Mouse (Mus musculus): ENCODE measurements at regions not wholly inside any gene's neighbourhood (a gene's known extent, or its start where the extent isn't known, plus 50 kb on each side); places are given as distances from the start of the nearest gene placed in this dataset.

GRCm38 (mm10) chr9:80681709-80682108, 216.4 kb upstream of the Impg1 start:
- H3K36me3 ChIP-seq (ENCODE audit: control insufficient read depth, insufficient read depth, low read length), result no peaks in the 10 kb centered on the region
- no peak overlapping the region for H3K4me3 ChIP-seq (ENCODE audit: low read depth, low read length)
- H3K27me3 ChIP-seq (ENCODE audit: control insufficient read depth, insufficient read depth, low read length), result no peaks in the 10 kb centered on the region
- WGBS, result 96% methylated on average over 2 of the region's 2 CpGs
- H3K4me1 ChIP-seq (ENCODE audit: control insufficient read depth, insufficient read depth, low read length), result no peaks in the 10 kb centered on the region
- no peak overlapping the region for H3K9ac ChIP-seq (ENCODE audit: low read length)
- H3K4me2 ChIP-seq (ENCODE audit: low read depth, severe bottlenecking), result no peak overlapping the region
- no peak for DNase-seq (ENCODE audit: low spot score)
- no peak for ATAC-seq (ENCODE audit: insufficient number of reproducible peaks, low FRiP score, low TSS enrichment, low read depth)
- H3K27ac ChIP-seq (replicated peaks; ENCODE audit: low read depth, low read length), result no peak overlapping the region
- H3K9me3 ChIP-seq (ENCODE audit: control insufficient read depth, low read length), result no peaks in the 10 kb centered on the region

DNA sequence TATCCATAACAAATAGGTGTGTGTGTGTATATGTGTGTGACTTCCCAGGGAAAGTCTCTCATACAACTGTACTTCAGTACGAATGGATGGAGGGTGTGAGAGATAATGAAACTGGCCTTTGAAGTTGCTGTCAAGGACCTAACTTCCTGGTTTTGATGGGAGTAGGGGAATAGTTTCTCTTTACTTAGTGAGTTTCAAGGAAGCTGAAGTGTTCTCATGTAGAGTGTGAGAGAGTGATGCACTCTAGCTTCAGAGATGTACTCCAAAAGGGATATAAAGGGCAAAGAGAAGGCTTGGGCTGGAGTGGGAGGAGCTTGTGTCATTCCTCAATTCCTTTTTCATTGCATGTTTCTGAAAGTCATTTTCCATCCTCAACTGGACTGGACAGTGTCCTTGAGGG, 206.2 kb upstream of the Impg1 start:
- Histone ChIP-seq H3K9ac (ENCODE audit: low read length) (no peak overlapping the region), H3K27me3 (ENCODE audit: control insufficient read depth, insufficient read depth, low read length) (no peaks in the 10 kb centered on the region), H3K4me2 (ENCODE audit: low read depth, severe bottlenecking) (no peak overlapping the region), H3K4me3 (ENCODE audit: low read depth, low read length) (no peak overlapping the region), H3K4me1 (ENCODE audit: control insufficient read depth, insufficient read depth, low read length) (no peaks in the 10 kb centered on the region), H3K27ac (replicated peaks; ENCODE audit: low read depth, low read length) (no peak overlapping the region), H3K36me3 (ENCODE audit: control insufficient read depth, insufficient read depth, low read length) (no peaks in the 10 kb centered on the region), H3K9me3 (ENCODE audit: control insufficient read depth, low read length) (no peaks in the 10 kb centered on the region)
- no peak for DNase-seq (ENCODE audit: low spot score)
- ATAC-seq (ENCODE audit: insufficient number of reproducible peaks, low FRiP score, low TSS enrichment, low read depth), result no peak
- WGBS, result 86% methylated on average over 1 of the region's 1 CpGs

DNA sequence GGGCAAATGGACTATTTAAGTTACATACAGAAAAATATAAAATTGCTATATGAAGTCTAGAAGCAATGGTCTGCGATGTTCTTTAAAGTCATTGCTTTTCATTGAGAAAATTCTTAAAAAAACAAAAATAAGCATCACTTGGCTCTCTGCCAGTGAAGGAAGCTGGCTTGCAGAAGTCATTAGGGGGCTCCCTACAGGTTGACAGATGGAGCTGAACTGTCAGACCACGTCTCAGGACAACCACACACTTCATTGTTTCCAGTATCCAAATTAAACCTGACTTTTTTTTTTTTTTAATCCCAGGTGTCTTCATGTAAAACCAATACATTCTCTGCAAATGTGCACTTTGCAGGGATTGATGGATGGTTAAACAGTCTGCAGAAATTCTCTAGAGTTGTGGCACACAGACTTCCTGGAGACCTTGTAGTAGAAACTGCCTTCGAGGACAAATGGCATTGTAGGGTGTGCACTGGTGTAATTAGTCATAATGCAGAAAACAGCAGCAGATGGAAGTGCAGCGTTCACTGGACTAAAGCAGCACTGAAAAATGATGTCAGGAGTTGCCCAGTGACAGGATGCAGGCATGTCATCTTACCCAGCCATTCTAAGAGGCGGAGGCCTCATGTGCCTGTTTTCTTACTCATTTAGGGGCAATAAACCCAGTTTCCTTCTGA, 203.4 kb upstream of the Impg1 start:
- H3K36me3 ChIP-seq (ENCODE audit: control insufficient read depth, insufficient read depth, low read length), result no peaks in the 10 kb centered on the region
- H3K27ac ChIP-seq (replicated peaks; ENCODE audit: low read depth, low read length), result no peak overlapping the region
- no peak overlapping the region for H3K4me2 ChIP-seq (ENCODE audit: low read depth, severe bottlenecking)
- no peaks in the 10 kb centered on the region for H3K27me3 ChIP-seq (ENCODE audit: control insufficient read depth, insufficient read depth, low read length)
- ATAC-seq (ENCODE audit: insufficient number of reproducible peaks, low FRiP score, low TSS enrichment, low read depth), result no peak
- 65% methylated on average over 5 of the region's 5 CpGs for WGBS
- no peaks in the 10 kb centered on the region for H3K4me1 ChIP-seq (ENCODE audit: control insufficient read depth, insufficient read depth, low read length)
- no peak for DNase-seq (ENCODE audit: low spot score)
- H3K4me3 ChIP-seq (ENCODE audit: low read depth, low read length), result no peak overlapping the region
- no peaks in the 10 kb centered on the region for H3K9me3 ChIP-seq (ENCODE audit: control insufficient read depth, low read length)
- no peak overlapping the region for H3K9ac ChIP-seq (ENCODE audit: low read length)

DNA sequence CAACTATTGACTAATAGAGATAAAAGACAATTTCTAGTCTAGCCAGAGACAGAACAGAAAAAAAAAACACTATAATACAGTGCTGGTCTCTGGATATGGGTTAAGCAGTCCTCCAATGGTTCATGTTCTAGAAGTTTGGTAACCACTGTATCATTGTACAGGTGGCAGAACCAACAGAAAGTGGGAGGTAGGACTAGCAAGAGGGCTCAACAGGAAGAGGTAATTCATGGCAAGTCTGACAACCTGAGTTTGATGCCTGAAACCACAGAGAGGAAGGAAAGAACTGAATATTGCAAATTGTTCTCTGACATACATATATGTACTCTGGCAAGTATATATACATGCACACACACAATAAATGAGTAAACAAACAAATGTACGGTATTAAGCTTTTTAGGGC, 193.5 kb upstream of the Impg1 start:
- no peaks in the 10 kb centered on the region for H3K27me3 ChIP-seq (ENCODE audit: control insufficient read depth, insufficient read depth, low read length)
- H3K36me3 ChIP-seq (ENCODE audit: control insufficient read depth, insufficient read depth, low read length), result no peaks in the 10 kb centered on the region
- H3K9ac ChIP-seq (ENCODE audit: low read length), result no peak overlapping the region
- H3K4me2 ChIP-seq (ENCODE audit: low read depth, severe bottlenecking), result no peak overlapping the region
- H3K4me1 ChIP-seq (ENCODE audit: control insufficient read depth, insufficient read depth, low read length), result no peaks in the 10 kb centered on the region
- DNase-seq (ENCODE audit: low spot score) (no peak), ATAC-seq (ENCODE audit: insufficient number of reproducible peaks, low FRiP score, low TSS enrichment, low read depth) (no peak)
- H3K4me3 ChIP-seq (ENCODE audit: low read depth, low read length), result no peak overlapping the region
- H3K27ac ChIP-seq (replicated peaks; ENCODE audit: low read depth, low read length), result no peak overlapping the region
- H3K9me3 ChIP-seq (ENCODE audit: control insufficient read depth, low read length), result no peaks in the 10 kb centered on the region
- WGBS, result 84% methylated on average over 1 of the region's 1 CpGs

- H3K27me3 ChIP-seq (ENCODE audit: control insufficient read depth, insufficient read depth, low read length), result no peaks in the 10 kb centered on the region
- H3K27ac ChIP-seq (replicated peaks; ENCODE audit: low read depth, low read length), result no peak overlapping the region
- WGBS, result 83% methylated on average over 3 of the region's 3 CpGs
- no peak overlapping the region for H3K9ac ChIP-seq (ENCODE audit: low read length)
- no peaks in the 10 kb centered on the region for H3K36me3 ChIP-seq (ENCODE audit: control insufficient read depth, insufficient read depth, low read length)
- DNase-seq (ENCODE audit: low spot score) (no peak), ATAC-seq (ENCODE audit: insufficient number of reproducible peaks, low FRiP score, low TSS enrichment, low read depth) (no peak)
- H3K9me3 ChIP-seq (ENCODE audit: control insufficient read depth, low read length), result no peaks in the 10 kb centered on the region
- no peak overlapping the region for H3K4me2 ChIP-seq (ENCODE audit: low read depth, severe bottlenecking)
- H3K4me1 ChIP-seq (ENCODE audit: control insufficient read depth, insufficient read depth, low read length), result no peaks in the 10 kb centered on the region
- H3K4me3 ChIP-seq (ENCODE audit: low read depth, low read length), result no peak overlapping the region
Observed at GRCm38 (mm10) chr9:80615114-80615513, 149.8 kb upstream of the Impg1 start.

DNA sequence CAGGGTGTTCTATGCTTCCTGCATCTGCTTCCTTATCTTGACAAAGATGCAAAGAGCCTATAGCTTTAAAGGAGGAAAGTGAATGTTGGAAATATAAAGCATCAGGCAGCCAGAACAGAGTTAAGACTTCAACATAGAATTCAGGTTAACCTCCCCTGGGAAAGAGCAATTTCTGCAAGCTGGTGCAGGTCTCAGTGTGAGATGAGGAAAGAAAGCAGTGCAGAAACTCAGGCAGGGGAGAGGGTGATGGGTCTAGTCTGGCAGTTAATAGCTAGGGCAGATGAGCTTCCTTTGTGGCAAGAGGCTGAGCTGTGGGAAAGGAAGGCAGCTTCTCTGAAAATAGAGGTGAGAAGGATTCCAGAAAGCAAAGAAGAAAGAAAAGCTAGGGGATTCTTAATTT, 134.7 kb upstream of the Impg1 start:
- no peak overlapping the region for H3K4me3 ChIP-seq (ENCODE audit: low read depth, low read length)
- no peaks in the 10 kb centered on the region for H3K27me3 ChIP-seq (ENCODE audit: control insufficient read depth, insufficient read depth, low read length)
- H3K4me1 ChIP-seq (ENCODE audit: control insufficient read depth, insufficient read depth, low read length), result no peaks in the 10 kb centered on the region
- ATAC-seq (ENCODE audit: insufficient number of reproducible peaks, low FRiP score, low TSS enrichment, low read depth) (no peak), DNase-seq (ENCODE audit: low spot score) (no peak)
- H3K27ac ChIP-seq (replicated peaks; ENCODE audit: low read depth, low read length), result no peak overlapping the region
- no peak overlapping the region for H3K4me2 ChIP-seq (ENCODE audit: low read depth, severe bottlenecking)
- H3K9ac ChIP-seq (ENCODE audit: low read length), result no peak overlapping the region
- H3K9me3 ChIP-seq (ENCODE audit: control insufficient read depth, low read length), result no peaks in the 10 kb centered on the region
- no peaks in the 10 kb centered on the region for H3K36me3 ChIP-seq (ENCODE audit: control insufficient read depth, insufficient read depth, low read length)

DNA sequence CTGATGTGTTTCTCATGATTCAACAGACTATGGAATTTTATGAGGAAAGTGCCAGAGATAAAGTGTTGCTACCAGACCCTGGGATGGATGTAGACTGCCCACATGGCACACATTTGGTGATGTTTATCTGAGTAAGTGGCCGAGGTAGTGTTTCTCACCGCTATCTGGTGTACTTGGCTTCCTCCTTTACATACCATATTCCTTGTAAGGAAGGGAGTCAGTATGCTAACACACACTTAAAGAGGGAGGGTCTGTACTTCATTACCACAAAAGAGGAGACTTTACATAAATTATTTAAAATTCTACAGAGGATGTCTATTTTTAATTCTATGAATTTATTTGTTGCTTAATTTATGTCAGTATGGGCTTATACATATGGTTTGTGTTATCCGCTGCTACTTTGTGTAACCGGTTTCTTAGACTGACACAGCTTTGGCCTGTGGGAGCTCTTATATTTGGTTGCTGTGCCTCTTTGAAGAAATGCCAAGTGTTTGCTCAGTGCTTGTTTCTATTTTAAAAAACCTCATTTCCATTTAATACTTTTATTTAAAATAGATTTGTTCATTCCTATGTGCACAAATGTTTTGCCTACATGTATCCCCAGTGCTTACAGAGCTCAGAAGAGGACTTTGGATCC, 100.2 kb upstream of the Impg1 start:
- Histone ChIP-seq H3K27ac (replicated peaks; ENCODE audit: low read depth, low read length) (no peak overlapping the region), H3K9me3 (ENCODE audit: control insufficient read depth, low read length) (no peaks in the 10 kb centered on the region), H3K27me3 (ENCODE audit: control insufficient read depth, insufficient read depth, low read length) (no peaks in the 10 kb centered on the region), H3K4me2 (ENCODE audit: low read depth, severe bottlenecking) (no peak overlapping the region), H3K36me3 (ENCODE audit: control insufficient read depth, insufficient read depth, low read length) (no peaks in the 10 kb centered on the region), H3K4me1 (ENCODE audit: control insufficient read depth, insufficient read depth, low read length) (no peaks in the 10 kb centered on the region), H3K9ac (ENCODE audit: low read length) (no peak overlapping the region), H3K4me3 (ENCODE audit: low read depth, low read length) (no peak overlapping the region)
- ATAC-seq (ENCODE audit: insufficient number of reproducible peaks, low FRiP score, low TSS enrichment, low read depth) (no peak), DNase-seq (ENCODE audit: low spot score) (no peak)
- WGBS, result 73% methylated on average over 4 of the region's 4 CpGs

- DNase-seq (ENCODE audit: low spot score), result no peak
- Histone ChIP-seq H3K4me1 (ENCODE audit: control insufficient read depth, insufficient read depth, low read length) (no peaks in the 10 kb centered on the region), H3K9me3 (ENCODE audit: control insufficient read depth, low read length) (no peaks in the 10 kb centered on the region), H3K27me3 (ENCODE audit: control insufficient read depth, insufficient read depth, low read length) (no peaks in the 10 kb centered on the region), H3K27ac (replicated peaks; ENCODE audit: low read depth, low read length) (no peak overlapping the region), H3K9ac (ENCODE audit: low read length) (no peak overlapping the region), H3K4me3 (ENCODE audit: low read depth, low read length) (no peak overlapping the region), H3K36me3 (ENCODE audit: control insufficient read depth, insufficient read depth, low read length) (no peaks in the 10 kb centered on the region), H3K4me2 (ENCODE audit: low read depth, severe bottlenecking) (no peak overlapping the region)
- no peak for ATAC-seq (ENCODE audit: insufficient number of reproducible peaks, low FRiP score, low TSS enrichment, low read depth)
- 86% methylated on average over 2 of the region's 2 CpGs for WGBS
Observed at GRCm38 (mm10) chr9:80563655-80564054, 98.4 kb upstream of the Impg1 start.

Data from limb, embryonic 11.5 days (tissue).